Mouse (Mus musculus): ENCODE data around the gene Gm10228. TPM values are rescaled to one million over a fixed set of nuclear protein-coding genes. Genes with fewer than 3 reads are reported as not detected.
"Not testable (repeated sequence)": the region's sequence is repeated elsewhere in the genome, so short reads cannot be mapped to it uniquely, and the experiment has no call there.

The Gm10228 gene
- not detected in 2 replicates for polyA plus RNA-seq (2014; fragmentation: Nextera tagmentation; extraction: Ambion mirVana)

- H3K36me3 ChIP-seq (ENCODE audit: control insufficient read depth, insufficient read depth, low read length); H3K9me3 ChIP-seq (ENCODE audit: control insufficient read depth, low read length); ATAC-seq (ENCODE audit: low FRiP score); H3K27me3 ChIP-seq (ENCODE audit: control insufficient read depth, insufficient read depth, low read length); H3K9ac ChIP-seq (ENCODE audit: low read length); H3K27ac ChIP-seq (ENCODE audit: low read depth, low read length); H3K4me1 ChIP-seq (ENCODE audit: control insufficient read depth, insufficient read depth, low read length); H3K4me3 ChIP-seq (ENCODE audit: low read depth, low read length); DNase-seq (ENCODE audit: low spot score, missing footprints); H3K4me2 ChIP-seq: not testable (repeated sequence)
- WGBS, result 85% methylated on average over 2 of the region's 4 CpGs
Measured at GRCm38 (mm10) chr16:89041372-89041771, at the start of gene Gm10228. Gene Gm10228 (minus strand): TSS chr16:89041472.

GRCm38 (mm10) chr16:89071041-89071440, 29.8 kb upstream of the Gm10228 start:
- H3K27ac ChIP-seq (ENCODE audit: low read depth, low read length); H3K9me3 ChIP-seq (ENCODE audit: control insufficient read depth, low read length); H3K36me3 ChIP-seq (ENCODE audit: control insufficient read depth, insufficient read depth, low read length); H3K4me3 ChIP-seq (ENCODE audit: low read depth, low read length); H3K4me1 ChIP-seq (ENCODE audit: control insufficient read depth, insufficient read depth, low read length); H3K27me3 ChIP-seq (ENCODE audit: control insufficient read depth, insufficient read depth, low read length); H3K4me2 ChIP-seq; H3K9ac ChIP-seq (ENCODE audit: low read length); DNase-seq (ENCODE audit: low spot score, missing footprints); ATAC-seq (ENCODE audit: low FRiP score): not testable (repeated sequence)
- WGBS, result 86% methylated on average over 2 of the region's 2 CpGs

- no CpG with 5 or more reads among the region's 2 CpGs for WGBS
- H3K27me3 ChIP-seq (ENCODE audit: control insufficient read depth, insufficient read depth, low read length); H3K9ac ChIP-seq (ENCODE audit: low read length); DNase-seq (ENCODE audit: low spot score, missing footprints); H3K36me3 ChIP-seq (ENCODE audit: control insufficient read depth, insufficient read depth, low read length); H3K4me3 ChIP-seq (ENCODE audit: low read depth, low read length); H3K27ac ChIP-seq (ENCODE audit: low read depth, low read length); H3K4me2 ChIP-seq; ATAC-seq (ENCODE audit: low FRiP score); H3K4me1 ChIP-seq (ENCODE audit: control insufficient read depth, insufficient read depth, low read length); H3K9me3 ChIP-seq (ENCODE audit: control insufficient read depth, low read length): not testable (repeated sequence)
Measured at GRCm38 (mm10) chr16:89063902-89064301, 22.6 kb upstream of the Gm10228 start, which contains the start of gene 1110025L11Rik. Gene 1110025L11Rik (minus strand): TSS chr16:89064002.

- ATAC-seq (ENCODE audit: low FRiP score) (no peak), DNase-seq (ENCODE audit: low spot score, missing footprints) (no peak)
- H3K9me3 ChIP-seq (ENCODE audit: control insufficient read depth, low read length), result no peaks in the 10 kb centered on the region
- H3K4me1 ChIP-seq (ENCODE audit: control insufficient read depth, insufficient read depth, low read length), result no peaks in the 10 kb centered on the region
- no peak within 1 kb of the TSS for H3K4me3 ChIP-seq (ENCODE audit: low read depth, low read length)
- WGBS, result 90% methylated on average over 3 of the region's 3 CpGs
- no peak within 1 kb of the TSS for H3K27ac ChIP-seq (ENCODE audit: low read depth, low read length)
- no peak within 1 kb of the TSS for H3K9ac ChIP-seq (ENCODE audit: low read length)
- H3K4me2 ChIP-seq, result no peak within 1 kb of the TSS
- H3K27me3 ChIP-seq (ENCODE audit: control insufficient read depth, insufficient read depth, low read length), result no peaks in the 10 kb centered on the region
- H3K36me3 ChIP-seq (ENCODE audit: control insufficient read depth, insufficient read depth, low read length), result no peaks in the 10 kb centered on the region
Measured at GRCm38 (mm10) chr16:89047783-89048182, 6.5 kb upstream of the Gm10228 start, which contains the start of gene Krtap6-5. Gene Krtap6-5 (minus strand): TSS chr16:89047883.

- H3K9me3 ChIP-seq (ENCODE audit: control insufficient read depth, low read length); H3K9ac ChIP-seq (ENCODE audit: low read length); H3K36me3 ChIP-seq (ENCODE audit: control insufficient read depth, insufficient read depth, low read length); H3K4me3 ChIP-seq (ENCODE audit: low read depth, low read length); H3K27ac ChIP-seq (ENCODE audit: low read depth, low read length); H3K4me2 ChIP-seq; H3K27me3 ChIP-seq (ENCODE audit: control insufficient read depth, insufficient read depth, low read length); DNase-seq (ENCODE audit: low spot score, missing footprints); H3K4me1 ChIP-seq (ENCODE audit: control insufficient read depth, insufficient read depth, low read length); ATAC-seq (ENCODE audit: low FRiP score): not testable (repeated sequence)
- WGBS, result 84% methylated on average over 3 of the region's 3 CpGs
Measured at GRCm38 (mm10) chr16:89031399-89031798, 9.9 kb downstream of the Gm10228 start, which contains the start of gene Krtap6-1. Gene Krtap6-1 (plus strand): TSS chr16:89031699.

- not testable (repeated sequence) for ATAC-seq (ENCODE audit: low FRiP score); H3K4me2 ChIP-seq; H3K4me1 ChIP-seq (ENCODE audit: control insufficient read depth, insufficient read depth, low read length); DNase-seq (ENCODE audit: low spot score, missing footprints); H3K36me3 ChIP-seq (ENCODE audit: control insufficient read depth, insufficient read depth, low read length); H3K9ac ChIP-seq (ENCODE audit: low read length); H3K27ac ChIP-seq (ENCODE audit: low read depth, low read length); H3K4me3 ChIP-seq (ENCODE audit: low read depth, low read length); H3K9me3 ChIP-seq (ENCODE audit: control insufficient read depth, low read length); H3K27me3 ChIP-seq (ENCODE audit: control insufficient read depth, insufficient read depth, low read length)
- 86% methylated on average over 1 of the region's 3 CpGs for WGBS
Measured at GRCm38 (mm10) chr16:89014984-89015383, 26.3 kb downstream of the Gm10228 start, which contains the start of gene Gm10229. Gene Gm10229 (plus strand): TSS chr16:89015284.

- Histone ChIP-seq H3K4me2 (no peak overlapping the region), H3K9me3 (ENCODE audit: control insufficient read depth, low read length) (no peaks in the 10 kb centered on the region), H3K9ac (ENCODE audit: low read length) (no peak overlapping the region), H3K4me3 (ENCODE audit: low read depth, low read length) (no peak overlapping the region), H3K4me1 (ENCODE audit: control insufficient read depth, insufficient read depth, low read length) (no peaks in the 10 kb centered on the region), H3K27ac (ENCODE audit: low read depth, low read length) (no peak overlapping the region), H3K36me3 (ENCODE audit: control insufficient read depth, insufficient read depth, low read length) (no peaks in the 10 kb centered on the region), H3K27me3 (ENCODE audit: control insufficient read depth, insufficient read depth, low read length) (no peaks in the 10 kb centered on the region)
- 97% methylated on average over 3 of the region's 3 CpGs for WGBS
- ATAC-seq (ENCODE audit: low FRiP score) (no peak), DNase-seq (ENCODE audit: low spot score, missing footprints) (no peak)
Measured at GRCm38 (mm10) chr16:89013973-89014372, 27.3 kb downstream of the Gm10228 start.

- 85% methylated on average over 5 of the region's 5 CpGs for WGBS
- no peak within 1 kb of the TSS for H3K27ac ChIP-seq (ENCODE audit: low read depth, low read length)
- no peak for ATAC-seq (ENCODE audit: low FRiP score)
Measured at GRCm38 (mm10) chr16:89010659-89011058, 30.6 kb downstream of the Gm10228 start, which contains the start of gene Krtap22-2. Gene Krtap22-2 (minus strand): TSS chr16:89010759.

More at GRCm38 (mm10) chr16:89010659-89011058, 30.6 kb downstream of the Gm10228 start, which contains the start of gene Krtap22-2:
- H3K9ac ChIP-seq (ENCODE audit: low read length), result no peak within 1 kb of the TSS
- no peak within 1 kb of the TSS for H3K4me2 ChIP-seq
- no peak within 1 kb of the TSS for H3K4me3 ChIP-seq (ENCODE audit: low read depth, low read length)
- DNase-seq (ENCODE audit: low spot score, missing footprints), result no peak
- H3K4me1 ChIP-seq (ENCODE audit: control insufficient read depth, insufficient read depth, low read length), result no peaks in the 10 kb centered on the region
- H3K27me3 ChIP-seq (ENCODE audit: control insufficient read depth, insufficient read depth, low read length), result no peaks in the 10 kb centered on the region
- H3K36me3 ChIP-seq (ENCODE audit: control insufficient read depth, insufficient read depth, low read length), result no peaks in the 10 kb centered on the region
- no peaks in the 10 kb centered on the region for H3K9me3 ChIP-seq (ENCODE audit: control insufficient read depth, low read length)

All from midbrain, embryonic 11.5 days (tissue).